Mouse (Mus musculus) kidney, adult 10 weeks (tissue): Measurements from ENCODE around the gene Cd300ld4. TPM values are rescaled to one million over a fixed set of nuclear protein-coding genes. Genes with fewer than 3 reads are reported as not detected.

ENCODE experiments used
- polyA plus RNA-seq: library from polyadenylated mRNA; stranded (reverse); fragments of 350-450 nt; fragmentation: Illumina TruSeq; extraction: RNeasy Lipid Tissue Mini Kit (QIAGEN cat#74804); gene quantifications from one replicate; pipeline ENCODE4 v1.2.3, GENCODE M21; 2014; ENCODE audit warnings: low read depth, low replicate concordance

Gene Cd300ld4
- polyA plus RNA-seq = not detected

DNA sequence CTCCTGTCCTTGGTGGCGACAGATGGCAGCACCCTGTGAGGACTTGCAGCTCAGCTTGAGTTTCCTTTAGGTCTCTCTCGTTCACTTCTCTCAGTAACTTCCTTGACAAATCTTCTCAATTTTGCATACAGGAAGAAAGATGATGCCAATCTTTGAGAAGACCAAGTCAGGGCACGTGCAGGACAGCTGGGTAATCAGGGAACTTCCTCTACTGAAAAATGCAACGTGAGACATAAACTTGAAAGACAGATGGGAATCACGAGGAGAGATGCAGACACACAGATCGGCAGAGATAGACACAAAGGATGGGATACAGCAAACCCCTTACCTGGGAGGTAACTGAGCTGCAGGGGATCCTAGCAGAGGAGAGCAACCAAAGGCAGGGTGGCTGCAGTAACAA is at the start of gene Cd300ld4:
Cd300ld4 (minus strand) TSS at position 101 of the 400 bp plus-strand sequence.

DNA sequence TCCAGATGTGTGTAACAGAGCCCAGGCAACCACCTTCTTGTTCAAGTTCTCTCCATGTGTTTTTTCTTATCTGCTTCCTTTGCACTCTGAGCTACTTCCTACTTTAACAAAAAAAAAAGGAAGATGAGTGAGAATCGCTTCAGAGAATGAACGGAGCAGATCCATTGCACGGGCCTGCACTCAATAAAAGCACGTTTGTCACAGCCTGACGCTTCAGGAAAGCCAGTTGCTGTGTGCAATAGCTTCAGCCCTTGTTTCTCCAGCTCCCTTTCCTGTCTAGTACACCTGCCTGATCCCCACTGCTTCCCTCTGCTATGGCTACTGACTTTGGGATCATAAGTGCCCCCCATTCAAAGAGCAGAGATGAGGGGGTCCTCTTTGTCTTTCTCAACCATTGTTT is 35.3 kb upstream of the Cd300ld4 start, which contains the start of gene Cd300e:
Cd300e (minus strand) TSS at position 101 of the 400 bp plus-strand sequence.

DNA sequence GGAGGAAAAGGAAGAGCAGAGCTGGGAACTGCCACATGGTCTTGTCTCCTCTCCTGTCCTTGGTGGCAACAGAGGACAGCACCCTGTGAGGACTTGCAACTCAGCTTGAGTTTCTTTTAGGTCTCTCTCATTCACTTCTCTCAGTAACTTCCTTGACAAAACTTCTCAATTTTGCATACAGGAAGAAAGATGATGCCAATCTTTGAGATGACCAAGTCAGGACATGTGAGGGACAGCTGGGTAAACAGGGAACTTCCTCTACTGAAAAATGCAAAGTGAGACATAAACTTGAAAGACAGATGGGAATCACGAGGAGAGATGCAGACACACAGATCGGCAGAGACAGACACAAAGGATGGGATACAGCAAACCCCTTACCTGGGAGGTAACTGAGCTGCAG is 21.4 kb upstream of the Cd300ld4 start, which contains the start of gene Cd300ld3:
Cd300ld3 (minus strand) TSS at position 151 of the 400 bp plus-strand sequence.

DNA sequence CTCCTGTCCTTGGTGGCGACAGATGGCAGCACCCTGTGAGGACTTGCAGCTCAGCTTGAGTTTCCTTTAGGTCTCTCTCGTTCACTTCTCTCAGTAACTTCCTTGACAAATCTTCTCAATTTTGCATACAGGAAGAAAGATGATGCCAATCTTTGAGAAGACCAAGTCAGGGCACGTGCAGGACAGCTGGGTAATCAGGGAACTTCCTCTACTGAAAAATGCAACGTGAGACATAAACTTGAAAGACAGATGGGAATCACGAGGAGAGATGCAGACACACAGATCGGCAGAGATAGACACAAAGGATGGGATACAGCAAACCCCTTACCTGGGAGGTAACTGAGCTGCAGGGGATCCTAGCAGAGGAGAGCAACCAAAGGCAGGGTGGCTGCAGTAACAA is 10.9 kb upstream of the Cd300ld4 start, which contains the start of gene Cd300ld5:
Cd300ld5 (minus strand) TSS at position 101 of the 400 bp plus-strand sequence.

DNA sequence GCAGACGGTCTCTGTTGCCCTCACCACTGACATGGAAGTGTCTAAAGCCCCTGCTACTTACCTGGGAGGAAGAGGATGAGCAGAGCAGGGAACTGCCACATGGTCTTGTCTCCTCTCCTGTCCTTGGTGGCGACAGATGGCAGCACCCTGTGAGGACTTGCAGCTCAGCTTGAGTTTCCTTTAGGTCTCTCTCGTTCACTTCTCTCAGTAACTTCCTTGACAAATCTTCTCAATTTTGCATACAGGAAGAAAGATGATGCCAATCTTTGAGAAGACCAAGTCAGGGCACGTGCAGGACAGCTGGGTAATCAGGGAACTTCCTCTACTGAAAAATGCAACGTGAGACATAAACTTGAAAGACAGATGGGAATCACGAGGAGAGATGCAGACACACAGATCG is 10.7 kb downstream of the Cd300ld4 start, which contains the start of gene Cd300ld2:
Cd300ld2 (minus strand) TSS at position 101 of the 400 bp plus-strand sequence.

DNA sequence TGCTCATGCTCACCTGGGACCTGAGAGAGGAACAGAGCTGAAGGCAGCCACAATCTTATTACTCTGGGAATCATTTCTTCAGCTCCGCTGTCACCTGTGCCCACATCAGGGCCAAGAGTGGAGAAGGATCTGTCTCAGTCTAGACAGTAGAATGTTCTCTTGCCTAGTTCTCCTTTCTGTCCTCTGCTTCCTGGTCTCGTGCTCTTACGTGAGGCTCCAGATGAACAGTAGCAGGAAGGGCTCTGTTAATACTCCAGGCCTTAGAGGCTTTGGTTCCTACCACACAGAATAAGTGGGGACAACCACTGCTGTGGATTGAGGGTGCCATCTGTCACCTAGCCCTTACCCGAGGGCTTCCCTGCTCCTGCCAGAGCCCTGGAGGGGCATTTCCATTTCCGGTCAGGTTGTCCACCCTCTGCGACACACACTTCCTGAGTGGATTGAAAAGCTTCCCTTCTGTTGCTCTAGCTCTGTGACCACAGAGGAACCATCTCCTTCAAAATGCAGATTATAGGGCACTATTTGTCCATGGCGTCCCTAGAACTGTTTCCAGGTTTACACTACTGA is 25.3 kb downstream of the Cd300ld4 start, which contains the start of gene Cd300c2:
Cd300c2 (minus strand) TSS at position 407 of the 567 bp plus-strand sequence.

DNA sequence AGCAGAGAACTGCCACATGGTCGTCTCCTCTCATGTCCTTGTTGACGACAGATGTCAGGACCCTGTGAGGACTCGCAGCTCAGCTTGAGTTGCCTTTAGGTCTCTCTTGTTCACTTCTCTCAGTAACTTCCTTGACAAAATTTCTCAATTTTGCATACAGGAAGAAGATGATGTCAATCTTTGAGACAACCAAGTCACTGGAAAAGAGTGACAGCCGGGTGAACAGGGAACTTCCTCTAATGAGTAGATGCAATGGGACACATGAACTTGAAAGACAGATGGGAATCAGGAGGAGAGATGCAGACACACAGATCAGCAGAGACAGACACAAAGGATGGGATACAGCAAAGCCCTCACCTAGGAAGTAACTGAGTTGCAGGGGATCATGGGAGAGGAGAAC is 37.0 kb downstream of the Cd300ld4 start, which contains the start of gene Cd300ld:
Cd300ld (minus strand) TSS at position 130 of the 400 bp plus-strand sequence.

Other genes starting within 250 kb of the Cd300ld4 start
- gene Btbd17, start 231.1 kb downstream of the Cd300ld4 start, polyA plus RNA-seq = not detected
- gene Gpr142, start 228.1 kb downstream of the Cd300ld4 start, polyA plus RNA-seq = not detected
- gene Gprc5c, start 175.9 kb downstream of the Cd300ld4 start, polyA plus RNA-seq = 24.3 TPM
- 0.36 TPM for gene Cd300a, start 137.0 kb downstream of the Cd300ld4 start, polyA plus RNA-seq
- gene Cd300lb, start 92.6 kb downstream of the Cd300ld4 start, polyA plus RNA-seq = not detected
- gene Cd300c, start 57.9 kb downstream of the Cd300ld4 start, polyA plus RNA-seq = not detected
- gene Cd300ld, start 37.1 kb downstream of the Cd300ld4 start, polyA plus RNA-seq = 0.97 TPM
- gene Cd300c2, start 25.1 kb downstream of the Cd300ld4 start, polyA plus RNA-seq = 0.53 TPM
- gene Cd300ld2, start 10.8 kb downstream of the Cd300ld4 start, polyA plus RNA-seq = not detected
- gene Cd300ld5, start 10.8 kb upstream of the Cd300ld4 start, polyA plus RNA-seq = not detected
- gene Cd300ld3, start 21.4 kb upstream of the Cd300ld4 start, polyA plus RNA-seq = not detected
- gene Cd300e, start 35.2 kb upstream of the Cd300ld4 start, polyA plus RNA-seq = not detected
- gene Rab37, start 64.4 kb upstream of the Cd300ld4 start, polyA plus RNA-seq = not detected
- gene Cd300lf, start 107.0 kb upstream of the Cd300ld4 start, polyA plus RNA-seq = not detected
- gene Slc9a3r1, start 136.3 kb upstream of the Cd300ld4 start, polyA plus RNA-seq = 36.7 TPM
- gene Tmem104, start 160.5 kb upstream of the Cd300ld4 start, polyA plus RNA-seq = 0.57 TPM
- 1.6 TPM for gene Nat9, start 160.8 kb upstream of the Cd300ld4 start, polyA plus RNA-seq
- not detected for gene Grin2c, start 240.2 kb upstream of the Cd300ld4 start, polyA plus RNA-seq